Mouse (Mus musculus): ENCODE measurements around the gene St6gal1. TPM values are rescaled to one million over a fixed set of nuclear protein-coding genes. Genes with fewer than 3 reads are reported as not detected.

The St6gal1 gene
- polyA plus RNA-seq, 1 experiment: 11.5 TPM

- H3K4me1 ChIP-seq (ENCODE audit: control insufficient read depth, insufficient read depth, low read length): no peaks in the 10 kb centered on the region
Observed at GRCm38 (mm10) chr16:23256638-23257037, 32.1 kb downstream of the St6gal1 start.

DNA sequence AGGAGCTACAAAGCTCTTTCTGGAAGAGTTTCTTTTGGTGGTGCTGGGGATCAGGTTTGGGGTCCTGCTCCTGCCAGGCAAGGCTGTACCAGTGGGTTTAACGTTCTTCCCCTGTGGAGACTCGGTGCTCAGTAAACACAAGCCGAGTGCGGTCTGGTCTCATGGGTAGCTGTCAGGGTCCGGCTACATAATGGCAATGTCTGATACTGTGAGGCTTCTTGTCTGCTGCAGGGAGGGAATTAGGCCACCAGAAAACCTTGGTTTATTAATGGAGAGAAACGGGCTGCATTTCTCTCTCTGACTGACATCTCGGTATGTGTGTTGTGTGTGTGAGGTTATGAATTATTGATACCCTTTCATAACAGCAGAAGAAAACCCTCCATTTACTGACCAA lies 33.9 kb downstream of the St6gal1 start:
- WGBS: 67% methylated on average over 7 of the region's 7 CpGs
- DNase-seq: no peak
- Histone ChIP-seq H3K4me1 (ENCODE audit: control insufficient read depth, insufficient read depth, low read length) (no peaks in the 10 kb centered on the region), H3K27me3 (ENCODE audit: control insufficient read depth, insufficient read depth, low read length) (no peaks in the 10 kb centered on the region), H3K4me3 (replicated peaks; ENCODE audit: insufficient read depth, low read depth, low read length) (no peak overlapping the region), H3K27ac (ENCODE audit: insufficient read depth, low read length) (no peak overlapping the region)
- TF ChIP-seq CTCF (IDR thresholded peaks at IDR 0.05; ENCODE audit: borderline replicate concordance, insufficient read depth, low read depth, low read length) (no peak), POLR2A (IDR thresholded peaks at IDR 0.05; ENCODE audit: borderline replicate concordance, insufficient read depth, low read length) (no peak)

More at GRCm38 (mm10) chr16:23256638-23257037, 32.1 kb downstream of the St6gal1 start:
- no peak for DNase-seq
- 22% methylated on average over 7 of the region's 7 CpGs for WGBS
- H3K4me3 ChIP-seq (replicated peaks; ENCODE audit: insufficient read depth, low read depth, low read length): no peak overlapping the region
- no peak overlapping the region for H3K27ac ChIP-seq (ENCODE audit: insufficient read depth, low read length)
- H3K27me3 ChIP-seq (ENCODE audit: control insufficient read depth, insufficient read depth, low read length): no peaks in the 10 kb centered on the region
- TF ChIP-seq CTCF (IDR thresholded peaks at IDR 0.05; ENCODE audit: borderline replicate concordance, insufficient read depth, low read depth, low read length): no peak
- TF ChIP-seq POLR2A (IDR thresholded peaks at IDR 0.05; ENCODE audit: borderline replicate concordance, insufficient read depth, low read length): no peak

- Histone ChIP-seq H3K27ac (ENCODE audit: insufficient read depth, low read length) (no peak overlapping the region), H3K27me3 (ENCODE audit: control insufficient read depth, insufficient read depth, low read length) (no peaks in the 10 kb centered on the region), H3K4me1 (ENCODE audit: control insufficient read depth, insufficient read depth, low read length) (no peaks in the 10 kb centered on the region), H3K4me3 (replicated peaks; ENCODE audit: insufficient read depth, low read depth, low read length) (no peak overlapping the region)
- 27% methylated on average over 4 of the region's 4 CpGs for WGBS
- no peak for DNase-seq
- TF ChIP-seq POLR2A (IDR thresholded peaks at IDR 0.05; ENCODE audit: borderline replicate concordance, insufficient read depth, low read length) (no peak), CTCF (IDR thresholded peaks at IDR 0.05; ENCODE audit: borderline replicate concordance, insufficient read depth, low read depth, low read length) (no peak)
Observed at GRCm38 (mm10) chr16:23258823-23259457, 34.4 kb downstream of the St6gal1 start.

GRCm38 (mm10) chr16:23259580-23259979 lies 35.0 kb downstream of the St6gal1 start:
- no peaks in the 10 kb centered on the region for H3K4me1 ChIP-seq (ENCODE audit: control insufficient read depth, insufficient read depth, low read length)
- TF ChIP-seq POLR2A (IDR thresholded peaks at IDR 0.05; ENCODE audit: borderline replicate concordance, insufficient read depth, low read length) (no peak), CTCF (IDR thresholded peaks at IDR 0.05; ENCODE audit: borderline replicate concordance, insufficient read depth, low read depth, low read length) (no peak)
- no peak overlapping the region for H3K27ac ChIP-seq (ENCODE audit: insufficient read depth, low read length)
- no peak for DNase-seq
- H3K4me3 ChIP-seq (replicated peaks; ENCODE audit: insufficient read depth, low read depth, low read length): no peak overlapping the region
- WGBS: 80% methylated on average over 3 of the region's 3 CpGs
- no peaks in the 10 kb centered on the region for H3K27me3 ChIP-seq (ENCODE audit: control insufficient read depth, insufficient read depth, low read length)

- Histone ChIP-seq H3K4me3 (replicated peaks; ENCODE audit: insufficient read depth, low read depth, low read length) (no peak overlapping the region), H3K27ac (ENCODE audit: insufficient read depth, low read length) (no peak overlapping the region), H3K27me3 (ENCODE audit: control insufficient read depth, insufficient read depth, low read length) (no peaks in the 10 kb centered on the region), H3K4me1 (ENCODE audit: control insufficient read depth, insufficient read depth, low read length) (no peaks in the 10 kb centered on the region)
- TF ChIP-seq POLR2A (IDR thresholded peaks at IDR 0.05; ENCODE audit: borderline replicate concordance, insufficient read depth, low read length) (no peak), CTCF (IDR thresholded peaks at IDR 0.05; ENCODE audit: borderline replicate concordance, insufficient read depth, low read depth, low read length) (no peak)
- no peak for DNase-seq
- 20% methylated on average over 8 of the region's 10 CpGs for WGBS
Observed at GRCm38 (mm10) chr16:23262131-23262768, 37.7 kb downstream of the St6gal1 start.

- 76% methylated on average over 5 of the region's 5 CpGs for WGBS
- TF ChIP-seq POLR2A (IDR thresholded peaks at IDR 0.05; ENCODE audit: borderline replicate concordance, insufficient read depth, low read length): no peak
- Histone ChIP-seq H3K27me3 (ENCODE audit: control insufficient read depth, insufficient read depth, low read length) (no peaks in the 10 kb centered on the region), H3K4me1 (ENCODE audit: control insufficient read depth, insufficient read depth, low read length) (no peaks in the 10 kb centered on the region), H3K4me3 (replicated peaks; ENCODE audit: insufficient read depth, low read depth, low read length) (no peak overlapping the region), H3K27ac (ENCODE audit: insufficient read depth, low read length) (no peak overlapping the region)
- DNase-seq: no peak
Observed at GRCm38 (mm10) chr16:23262846-23263245, 38.3 kb downstream of the St6gal1 start.

GRCm38 (mm10) chr16:23264999-23265398 lies 40.5 kb downstream of the St6gal1 start:
- WGBS: 38% methylated on average over 12 of the region's 12 CpGs
- no peak for DNase-seq
- Histone ChIP-seq H3K27me3 (ENCODE audit: control insufficient read depth, insufficient read depth, low read length) (no peaks in the 10 kb centered on the region), H3K4me3 (replicated peaks; ENCODE audit: insufficient read depth, low read depth, low read length) (no peak overlapping the region), H3K27ac (ENCODE audit: insufficient read depth, low read length) (no peak overlapping the region), H3K4me1 (ENCODE audit: control insufficient read depth, insufficient read depth, low read length) (no peaks in the 10 kb centered on the region)
- TF ChIP-seq CTCF (IDR thresholded peaks at IDR 0.05; ENCODE audit: borderline replicate concordance, insufficient read depth, low read depth, low read length) (no peak), POLR2A (IDR thresholded peaks at IDR 0.05; ENCODE audit: borderline replicate concordance, insufficient read depth, low read length) (no peak)

- DNase-seq: no peak
- no peak overlapping the region for H3K4me3 ChIP-seq (replicated peaks; ENCODE audit: insufficient read depth, low read depth, low read length)
- no peak for TF ChIP-seq POLR2A (IDR thresholded peaks at IDR 0.05; ENCODE audit: borderline replicate concordance, insufficient read depth, low read length)
- TF ChIP-seq CTCF (IDR thresholded peaks at IDR 0.05; ENCODE audit: borderline replicate concordance, insufficient read depth, low read depth, low read length): no peak
- H3K4me1 ChIP-seq (ENCODE audit: control insufficient read depth, insufficient read depth, low read length): no peaks in the 10 kb centered on the region
- WGBS: 7% methylated on average over 6 of the region's 6 CpGs
- H3K27me3 ChIP-seq (ENCODE audit: control insufficient read depth, insufficient read depth, low read length): no peaks in the 10 kb centered on the region
- no peak overlapping the region for H3K27ac ChIP-seq (ENCODE audit: insufficient read depth, low read length)
Observed at GRCm38 (mm10) chr16:23265481-23265880, 40.9 kb downstream of the St6gal1 start.
